Mouse (Mus musculus) heart, embryonic 11.5 days (tissue): Measurements from ENCODE around the gene Prkg1. TPM values are rescaled to one million over a fixed set of nuclear protein-coding genes. Genes with fewer than 3 reads are reported as not detected.

ENCODE experiments used
- ATAC-seq: fragments of 200-750 bp; cut with Nextera tagmentation; replicated peaks from 2 replicates; pipeline ENCODE4 v1.8.0; 2017; ENCODE audit warnings: moderate library complexity; ENCODE audit not compliant: insufficient number of reproducible peaks, low FRiP score, low TSS enrichment
- H3K27ac ChIP-seq: fragments of 300-500 bp; sonication (generic); 2 replicates; pipeline ENCODE4 v1.5.1; 2014; ENCODE audit warnings: mild to moderate bottlenecking, low read depth, low read length
- H3K27me3 ChIP-seq: fragments of 300-500 bp; sonication (generic); 2 replicates; pipeline ENCODE4 v1.6.1; 2014; ENCODE audit warnings: mild to moderate bottlenecking, low read length, mixed read lengths; ENCODE audit not compliant: control insufficient read depth, insufficient read depth
- H3K36me3 ChIP-seq: fragments of 300-500 bp; sonication (generic); 2 replicates; pipeline ENCODE4 v1.6.1; 2014; ENCODE audit warnings: mild to moderate bottlenecking, low read length, moderate library complexity, mixed read lengths; ENCODE audit not compliant: control insufficient read depth, insufficient read depth
- H3K4me1 ChIP-seq: fragments of 300-500 bp; sonication (generic); 2 replicates; pipeline ENCODE4 v1.6.1; 2014; ENCODE audit warnings: low read length; ENCODE audit not compliant: control insufficient read depth, insufficient read depth
- H3K4me2 ChIP-seq: fragments of 300-500 bp; sonication (generic); 2 replicates; pipeline ENCODE4 v1.6.1; 2014; ENCODE audit warnings: mild to moderate bottlenecking, moderate library complexity
- H3K4me3 ChIP-seq: fragments of 300-500 bp; sonication (generic); 2 replicates; pipeline ENCODE4 v1.5.1; 2014; ENCODE audit warnings: low read depth, low read length
- H3K9ac ChIP-seq: fragments of 300-500 bp; sonication (generic); 2 replicates; pipeline ENCODE4 v1.6.1; 2014; ENCODE audit warnings: mild to moderate bottlenecking, low read depth, low read length, moderate library complexity
- H3K9me3 ChIP-seq: fragments of 300-500 bp; sonication (generic); replicated peaks from 2 replicates; pipeline ENCODE4 v1.6.1; 2016; ENCODE audit warnings: low read length; ENCODE audit not compliant: control insufficient read depth
- WGBS: fragments of 180-500 bp; shearing (Covaris S2); extraction: QIAGEN DNeasy Blood & Tissue Kit; methylation state at CpG from one replicate; pipeline ENCODE4 v1.1.7; 2014; ENCODE audit not compliant: insufficient replicate concordance; 5-methylcytosine and 5-hydroxymethylcytosine counted together
- polyA plus RNA-seq: library from polyadenylated mRNA; unstranded; fragments of >200 nt; fragmentation: Nextera tagmentation; extraction: Ambion mirVana; gene quantifications from 2 replicates; pipeline ENCODE4 v1.2.1, GENCODE M21; 2014

Gene Prkg1
- polyA plus RNA-seq, 1 experiment from 2014 or later = 10.9 TPM

DNA sequence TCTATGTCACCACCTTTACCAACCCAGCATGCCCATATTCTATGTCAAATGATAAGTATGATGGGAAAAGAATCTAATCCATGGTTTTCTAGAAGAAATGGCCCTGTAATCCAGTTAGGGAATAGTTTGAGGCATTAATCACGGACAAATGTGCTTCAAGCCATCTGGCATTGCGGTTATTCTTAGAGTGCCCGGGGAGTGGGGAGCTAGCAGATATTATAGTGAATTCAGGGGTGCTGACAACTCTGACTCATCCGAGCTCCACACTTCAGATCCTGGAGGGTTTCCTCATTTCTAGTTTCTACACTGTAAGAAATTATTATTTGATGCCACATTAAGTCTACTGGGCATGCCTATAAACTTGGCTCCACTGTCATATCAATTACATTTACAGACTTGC, 200.5 kb downstream of the Prkg1 start:
- Histone ChIP-seq H3K4me2 (no peak overlapping the region), H3K9ac (no peak overlapping the region), H3K27ac (no peak overlapping the region), H3K4me1 (no peaks in the 10 kb centered on the region), H3K27me3 (no peaks in the 10 kb centered on the region), H3K36me3 (no peaks in the 10 kb centered on the region), H3K9me3 (no peaks in the 10 kb centered on the region), H3K4me3 (no peak overlapping the region)
- ATAC-seq = no peak
- WGBS = 73% methylated on average over 4 of the region's 4 CpGs

DNA sequence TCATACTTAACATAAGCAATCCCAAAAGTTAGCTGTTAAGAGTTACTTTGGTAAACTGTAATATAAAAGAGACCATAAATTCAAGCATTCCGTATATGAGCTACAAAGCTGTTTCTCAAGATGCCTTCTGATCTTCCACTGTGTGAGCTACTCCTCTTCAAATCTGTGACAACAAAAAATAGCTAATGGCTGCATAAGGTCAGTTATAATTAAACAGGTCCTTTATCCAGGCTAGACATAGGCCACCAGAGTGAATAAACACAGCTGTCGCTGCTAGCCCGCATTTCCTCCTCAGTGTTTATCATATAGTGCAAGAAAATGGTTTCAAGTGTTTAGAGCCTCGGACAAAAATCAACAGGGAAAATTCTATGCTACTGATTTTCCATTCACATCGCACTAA, 218.8 kb downstream of the Prkg1 start:
- no peaks in the 10 kb centered on the region for H3K36me3 ChIP-seq
- H3K4me3 ChIP-seq = no peak overlapping the region
- no peak overlapping the region for H3K9ac ChIP-seq
- no peaks in the 10 kb centered on the region for H3K27me3 ChIP-seq
- H3K27ac ChIP-seq = no peak overlapping the region
- WGBS = 70% methylated on average over 5 of the region's 5 CpGs
- H3K4me1 ChIP-seq = no peaks in the 10 kb centered on the region
- H3K9me3 ChIP-seq = no peaks in the 10 kb centered on the region
- no peak overlapping the region for H3K4me2 ChIP-seq
- ATAC-seq = no peak

DNA sequence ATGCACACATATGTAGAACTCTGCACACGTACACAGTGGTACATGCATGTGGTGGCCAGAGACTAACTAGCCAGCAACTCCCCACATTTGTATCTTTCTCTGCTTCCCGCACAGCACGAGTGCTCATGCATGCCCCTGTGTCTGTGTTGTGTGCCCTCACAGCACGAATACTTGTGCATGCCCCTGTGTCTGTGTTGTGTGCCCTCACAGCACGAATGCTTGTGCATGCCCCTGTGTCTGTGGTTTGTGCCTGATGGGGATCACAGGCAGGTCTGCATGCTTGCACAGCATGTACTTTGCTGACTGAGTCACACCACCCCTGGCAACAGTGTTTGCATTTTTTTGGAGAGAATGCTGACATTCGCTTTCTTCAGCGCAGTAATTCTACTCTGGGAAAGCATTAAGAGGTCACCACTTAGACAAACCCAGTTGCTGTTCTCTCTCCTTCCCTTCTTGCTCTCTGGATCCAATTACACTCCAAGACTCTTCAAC, 233.5 kb downstream of the Prkg1 start:
- no peaks in the 10 kb centered on the region for H3K27me3 ChIP-seq
- no peak overlapping the region for H3K4me3 ChIP-seq
- H3K9ac ChIP-seq = no peak overlapping the region
- 68% methylated on average over 7 of the region's 7 CpGs for WGBS
- no peak overlapping the region for H3K4me2 ChIP-seq
- no peak overlapping the region for H3K27ac ChIP-seq
- H3K4me1 ChIP-seq = peaks cover 2% of the 10 kb centered on the region; the same call in 1 of the 2 replicates
- H3K36me3 ChIP-seq = no peaks in the 10 kb centered on the region
- H3K9me3 ChIP-seq = no peaks in the 10 kb centered on the region
- no peak for ATAC-seq

DNA sequence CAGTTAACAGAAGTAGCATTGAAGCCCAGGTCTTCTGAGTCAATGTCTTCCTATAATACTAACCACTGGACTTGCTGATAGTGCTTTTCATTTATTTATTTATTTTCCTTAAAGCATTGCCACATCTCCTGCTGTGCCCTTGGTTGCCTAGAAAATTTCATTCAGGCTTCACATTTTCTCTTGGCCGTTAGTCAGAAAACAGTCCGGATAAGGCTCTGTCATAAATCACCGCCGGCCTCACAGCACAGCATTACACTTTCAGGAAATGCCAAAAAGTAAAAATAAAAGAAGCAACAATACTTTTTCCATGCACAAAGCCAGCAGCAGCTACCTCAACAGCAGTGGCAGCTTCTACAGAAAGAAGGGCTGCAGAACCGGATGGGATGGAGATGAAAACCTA, 234.2 kb downstream of the Prkg1 start:
- H3K4me2 ChIP-seq = no peak overlapping the region
- H3K27ac ChIP-seq = no peak overlapping the region
- no peaks in the 10 kb centered on the region for H3K9me3 ChIP-seq
- no peak overlapping the region for H3K4me3 ChIP-seq
- H3K4me1 ChIP-seq = peaks cover 2% of the 10 kb centered on the region; the same call in 1 of the 2 replicates
- H3K9ac ChIP-seq = no peak overlapping the region
- no peaks in the 10 kb centered on the region for H3K27me3 ChIP-seq
- 55% methylated on average over 5 of the region's 5 CpGs for WGBS
- no peak for ATAC-seq
- H3K36me3 ChIP-seq = no peaks in the 10 kb centered on the region

DNA sequence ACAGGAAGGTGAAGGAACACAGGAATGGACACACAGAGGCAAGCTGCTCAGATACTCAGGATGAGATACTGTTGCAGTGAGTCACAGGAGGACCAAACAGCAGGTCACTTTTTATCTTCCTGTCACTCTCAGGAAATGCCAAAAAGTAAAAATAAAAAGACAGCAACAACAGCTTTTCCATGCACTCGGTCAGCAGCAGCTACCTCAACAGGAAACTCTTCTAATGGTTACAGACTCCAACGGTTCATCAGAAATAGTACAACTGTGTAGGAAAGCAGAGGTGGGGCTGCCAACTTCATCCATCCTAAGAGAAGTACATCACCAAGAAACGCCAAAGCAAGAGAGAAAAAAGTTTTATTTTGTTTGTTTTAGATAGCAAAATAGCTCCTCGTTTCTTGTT, 234.9 kb downstream of the Prkg1 start:
- no peak overlapping the region for H3K4me3 ChIP-seq

DNA sequence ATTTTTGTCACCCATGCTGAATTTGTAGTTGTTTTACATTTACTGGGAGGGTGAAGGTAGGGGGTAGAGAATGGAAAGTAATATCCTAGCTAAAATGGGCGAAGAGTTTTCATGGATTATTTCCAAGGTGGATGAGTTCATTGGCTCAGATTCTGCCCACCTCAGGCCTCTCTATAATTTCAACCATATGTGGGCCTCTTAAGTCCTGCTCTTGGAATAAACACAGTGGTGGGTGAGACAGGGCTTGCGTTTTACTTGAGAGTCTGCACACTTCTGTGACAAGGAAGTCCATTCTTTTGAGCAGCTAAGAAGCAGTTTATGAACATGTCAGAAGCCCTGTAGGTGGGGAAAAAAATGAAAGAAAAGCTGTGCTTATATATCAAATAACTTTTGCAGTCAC, 250.3 kb downstream of the Prkg1 start:
- Histone ChIP-seq H3K27me3 (no peaks in the 10 kb centered on the region), H3K36me3 (no peaks in the 10 kb centered on the region), H3K9ac (no peak overlapping the region), H3K4me1 (no peaks in the 10 kb centered on the region), H3K4me3 (no peak overlapping the region), H3K27ac (no peak overlapping the region), H3K9me3 (no peaks in the 10 kb centered on the region), H3K4me2 (no peak overlapping the region)
- WGBS = 81% methylated on average over 2 of the region's 2 CpGs
- ATAC-seq = no peak

More for the DNA sequence above, 234.9 kb downstream of the Prkg1 start:
- no peak for ATAC-seq
- Histone ChIP-seq H3K4me2 (no peak overlapping the region), H3K4me1 (peaks cover 2% of the 10 kb centered on the region; the same call in 1 of the 2 replicates), H3K9me3 (no peaks in the 10 kb centered on the region), H3K27me3 (no peaks in the 10 kb centered on the region), H3K36me3 (no peaks in the 10 kb centered on the region), H3K9ac (no peak overlapping the region), H3K27ac (no peak overlapping the region)
- WGBS = 42% methylated on average over 4 of the region's 4 CpGs

DNA sequence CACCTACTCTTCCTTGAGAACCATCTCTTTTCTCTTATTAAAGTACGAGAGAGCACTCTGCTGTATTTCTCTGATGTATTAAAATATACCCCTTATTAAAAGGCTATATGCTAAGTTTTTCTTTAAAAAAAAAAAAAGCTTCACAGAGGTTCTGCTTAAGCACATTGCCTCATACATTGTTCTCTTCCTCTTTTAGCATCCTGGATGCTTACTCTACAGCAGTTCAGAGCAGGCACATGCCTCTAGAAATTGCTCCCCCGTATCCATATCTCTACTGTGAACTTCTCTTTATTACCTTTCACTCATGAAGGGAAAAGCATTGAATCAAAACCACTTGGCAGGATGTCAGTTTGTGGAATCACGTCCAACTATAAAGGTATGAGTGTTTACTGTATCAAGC, 257.0 kb downstream of the Prkg1 start:
- no peak for ATAC-seq
- H3K36me3 ChIP-seq = no peaks in the 10 kb centered on the region

DNA sequence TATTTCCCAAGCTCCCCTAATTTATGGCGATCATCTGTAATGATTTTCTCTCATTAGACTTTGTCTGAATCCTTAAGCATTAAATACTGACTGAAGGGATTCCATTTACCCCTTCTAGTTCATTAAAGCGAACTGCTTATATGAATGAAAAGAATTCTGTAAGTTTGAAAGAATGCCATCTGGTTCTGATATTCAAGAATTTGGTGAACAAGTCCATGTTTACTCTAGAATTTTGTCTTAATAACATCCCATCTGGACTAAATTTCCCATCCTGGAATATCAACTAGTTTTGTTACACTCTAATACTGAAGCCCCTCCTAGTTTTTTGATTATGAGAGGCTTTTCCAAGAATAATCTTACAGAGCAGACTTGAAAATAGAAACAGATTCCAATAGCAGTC, 258.5 kb downstream of the Prkg1 start:
- WGBS = 86% methylated on average over 2 of the region's 2 CpGs
- H3K36me3 ChIP-seq = no peaks in the 10 kb centered on the region
- no peak overlapping the region for H3K4me3 ChIP-seq
- no peaks in the 10 kb centered on the region for H3K9me3 ChIP-seq
- H3K4me2 ChIP-seq = no peak overlapping the region
- no peak overlapping the region for H3K27ac ChIP-seq
- H3K27me3 ChIP-seq = no peaks in the 10 kb centered on the region
- no peak for ATAC-seq
- no peak overlapping the region for H3K9ac ChIP-seq
- H3K4me1 ChIP-seq = no peaks in the 10 kb centered on the region

More for the DNA sequence above, 257.0 kb downstream of the Prkg1 start:
- no peaks in the 10 kb centered on the region for H3K27me3 ChIP-seq
- no peaks in the 10 kb centered on the region for H3K9me3 ChIP-seq
- H3K4me3 ChIP-seq = no peak overlapping the region
- no peak overlapping the region for H3K9ac ChIP-seq
- no peaks in the 10 kb centered on the region for H3K4me1 ChIP-seq
- 67% methylated on average over 3 of the region's 3 CpGs for WGBS
- H3K27ac ChIP-seq = no peak overlapping the region
- no peak overlapping the region for H3K4me2 ChIP-seq

DNA sequence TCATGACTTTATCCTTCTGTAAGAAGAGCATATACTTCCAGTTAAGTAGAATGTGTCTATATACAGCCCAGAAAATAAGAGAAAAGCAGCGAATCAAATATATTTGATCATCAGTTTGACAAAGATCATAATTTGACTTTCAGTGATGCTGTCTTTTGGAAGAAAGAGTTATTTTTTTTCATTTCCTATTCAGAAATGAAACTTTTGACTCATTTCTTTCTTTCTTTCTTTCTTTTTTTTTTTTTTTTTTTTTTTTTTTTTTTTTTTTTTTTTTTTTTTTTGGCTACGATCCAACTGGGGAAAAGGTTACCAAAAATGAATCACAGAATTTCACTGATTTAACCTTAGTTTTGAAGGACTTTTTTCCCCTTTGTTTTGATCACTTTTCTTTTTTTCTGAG, 259.8 kb downstream of the Prkg1 start:
- Histone ChIP-seq H3K4me3 (no peak overlapping the region), H3K4me2 (no peak overlapping the region), H3K36me3 (no peaks in the 10 kb centered on the region), H3K9me3 (no peaks in the 10 kb centered on the region), H3K4me1 (no peaks in the 10 kb centered on the region), H3K27ac (no peak overlapping the region), H3K9ac (no peak overlapping the region), H3K27me3 (no peaks in the 10 kb centered on the region)
- ATAC-seq = no peak
- WGBS = 82% methylated on average over 2 of the region's 2 CpGs
